Mouse (Mus musculus): ENCODE measurements at regions not wholly inside any gene's neighbourhood (a gene's known extent, or its start where the extent isn't known, plus 50 kb on each side); places are given as distances from the start of the nearest gene placed in this dataset.
"Not testable (repeated sequence)": the region's sequence is repeated elsewhere in the genome, so short reads cannot be mapped to it uniquely, and the experiment has no call there.

DNA sequence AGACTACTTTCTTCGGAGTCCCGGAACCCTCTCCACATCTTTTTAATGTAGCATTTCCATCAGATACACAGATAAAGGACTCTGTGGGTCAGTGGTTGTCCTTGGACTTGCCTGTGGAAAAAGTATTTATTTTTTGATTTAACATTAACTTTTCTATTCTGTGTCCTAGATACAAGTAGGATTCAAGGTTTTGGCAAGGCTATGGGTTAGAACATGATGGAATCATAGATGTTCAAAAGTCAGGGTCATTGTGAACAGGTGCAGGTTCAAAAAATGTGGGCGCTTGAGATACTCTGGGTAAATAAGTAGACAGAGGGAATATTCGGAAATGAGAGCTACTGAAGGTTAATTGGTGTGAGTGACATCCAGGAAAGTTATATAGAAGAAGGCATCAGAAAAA, 347.7 kb downstream of the Cypt12 start:
- DNase-seq (ENCODE audit: low read depth, low spot score), result no peak

DNA sequence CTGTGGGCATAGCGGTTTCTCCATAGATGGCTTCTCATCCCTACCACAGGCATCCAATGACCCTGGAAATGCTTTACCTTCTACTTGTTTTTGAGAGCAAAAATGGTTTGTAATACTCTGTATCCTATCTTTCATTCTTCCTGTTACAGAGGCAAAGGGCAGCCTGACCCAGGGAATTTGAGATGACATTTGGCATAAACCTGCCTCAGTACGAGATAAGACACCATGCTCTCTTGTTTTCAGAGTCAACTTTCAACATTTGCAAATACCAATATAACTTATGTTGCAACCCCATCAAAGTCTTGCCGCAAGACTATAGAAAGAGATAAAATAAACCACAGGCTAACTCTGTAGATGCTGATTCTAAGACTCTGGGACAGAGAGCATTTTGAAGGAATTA, 350.5 kb downstream of the Cypt12 start:
- DNase-seq (ENCODE audit: low read depth, low spot score), result no peak

DNA sequence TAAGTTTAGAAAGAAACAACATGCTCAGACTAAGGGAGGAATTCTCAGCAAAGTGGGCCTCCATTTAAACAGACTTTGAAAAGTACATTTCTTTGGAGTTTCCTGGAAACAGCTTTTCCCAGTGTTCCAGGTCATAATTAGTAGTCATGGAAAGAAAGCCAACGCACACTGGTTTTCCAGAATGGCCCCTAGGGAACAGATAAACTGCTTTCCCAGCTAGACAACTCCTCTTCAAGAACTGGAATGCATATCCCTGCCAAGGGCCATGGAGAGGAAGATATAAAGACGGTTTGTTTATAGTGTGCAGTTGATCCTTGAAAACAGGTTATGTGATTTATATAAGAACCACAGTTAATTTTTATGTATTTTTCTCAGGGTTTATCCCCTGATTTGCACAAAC, 351.3 kb downstream of the Cypt12 start:
- no peak for DNase-seq (ENCODE audit: low read depth, low spot score)

DNA sequence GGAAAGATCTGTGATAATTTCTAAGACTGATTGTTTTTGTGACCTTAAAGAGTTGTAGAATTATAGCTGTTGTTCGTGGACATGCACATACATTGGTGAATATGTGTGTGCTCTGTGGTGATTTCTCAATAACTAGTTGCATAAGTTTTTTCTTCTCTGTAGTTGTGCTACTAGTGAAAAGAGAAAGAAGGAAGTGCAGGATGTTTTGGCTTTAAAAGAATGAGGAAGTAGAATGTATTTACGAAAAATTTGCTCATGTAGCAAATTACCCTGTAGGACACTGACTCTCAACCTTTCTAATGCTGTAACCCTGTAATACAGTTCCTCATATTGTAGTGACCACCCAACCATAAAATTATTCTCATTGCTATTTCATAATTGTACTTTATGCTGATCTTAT, 371.2 kb downstream of the Cypt12 start:
- no peak for DNase-seq (ENCODE audit: low read depth, low spot score)

DNA sequence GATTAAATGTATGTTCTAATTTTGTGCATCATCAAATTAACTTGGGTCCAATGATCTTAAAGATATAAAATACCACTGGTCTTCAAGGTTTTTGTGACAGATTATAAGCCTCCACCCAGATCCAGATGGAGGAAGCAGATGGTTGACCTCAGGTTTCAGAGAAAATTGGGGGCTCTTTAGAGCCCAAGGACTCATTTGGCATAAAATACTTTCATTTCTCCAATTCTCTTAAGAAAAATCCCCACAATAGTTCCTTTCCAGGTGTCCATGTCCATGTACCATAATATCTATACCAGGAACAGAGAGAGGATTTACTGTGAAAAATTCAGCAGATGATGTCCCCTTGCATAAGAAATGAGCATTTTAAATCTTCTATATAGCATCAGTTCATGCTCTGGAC, 385.0 kb downstream of the Cypt12 start:
- DNase-seq (ENCODE audit: low read depth, low spot score), result no peak

DNA sequence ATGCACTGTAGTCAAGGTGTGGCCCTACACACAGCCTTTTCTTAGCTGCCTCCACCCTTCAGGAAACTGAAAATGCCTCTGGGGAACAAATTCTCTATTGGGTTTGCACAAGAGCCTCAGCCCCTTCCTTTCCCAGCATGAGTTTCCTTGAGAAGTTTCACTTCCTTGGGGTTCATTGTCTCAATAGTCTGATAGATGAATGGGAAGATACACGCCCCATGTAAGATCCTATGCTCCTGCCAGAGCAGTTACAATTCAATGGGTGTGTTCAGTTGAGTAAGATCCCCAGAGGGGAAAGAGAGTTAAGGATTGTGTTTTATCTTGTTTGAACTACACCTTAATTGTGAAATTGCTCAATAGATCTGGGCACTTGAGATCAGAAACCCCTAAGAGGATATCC, 391.0 kb downstream of the Cypt12 start:
- peak; percentile 90 for DNase-seq (ENCODE audit: low read depth, low spot score)

DNA sequence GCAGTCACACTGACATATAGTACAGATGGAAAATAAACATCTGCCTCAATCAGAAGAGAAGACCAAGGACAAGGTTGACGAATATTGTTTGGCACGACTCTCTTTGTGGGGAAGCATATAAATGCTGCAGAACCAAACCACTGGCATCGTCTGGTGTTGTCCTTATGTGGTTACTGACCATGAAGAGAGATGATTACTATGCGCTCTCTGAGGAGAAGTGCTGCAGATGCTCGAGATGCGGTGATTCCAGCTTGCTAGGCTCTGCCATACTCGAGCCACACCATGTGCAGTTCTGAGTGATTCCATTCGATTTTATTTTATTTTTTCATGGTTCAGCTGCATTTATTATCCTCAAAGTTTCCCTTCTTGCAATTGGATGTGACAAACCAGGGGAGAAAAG, 393.5 kb downstream of the Cypt12 start:
- DNase-seq (ENCODE audit: low read depth, low spot score), result no peak

DNA sequence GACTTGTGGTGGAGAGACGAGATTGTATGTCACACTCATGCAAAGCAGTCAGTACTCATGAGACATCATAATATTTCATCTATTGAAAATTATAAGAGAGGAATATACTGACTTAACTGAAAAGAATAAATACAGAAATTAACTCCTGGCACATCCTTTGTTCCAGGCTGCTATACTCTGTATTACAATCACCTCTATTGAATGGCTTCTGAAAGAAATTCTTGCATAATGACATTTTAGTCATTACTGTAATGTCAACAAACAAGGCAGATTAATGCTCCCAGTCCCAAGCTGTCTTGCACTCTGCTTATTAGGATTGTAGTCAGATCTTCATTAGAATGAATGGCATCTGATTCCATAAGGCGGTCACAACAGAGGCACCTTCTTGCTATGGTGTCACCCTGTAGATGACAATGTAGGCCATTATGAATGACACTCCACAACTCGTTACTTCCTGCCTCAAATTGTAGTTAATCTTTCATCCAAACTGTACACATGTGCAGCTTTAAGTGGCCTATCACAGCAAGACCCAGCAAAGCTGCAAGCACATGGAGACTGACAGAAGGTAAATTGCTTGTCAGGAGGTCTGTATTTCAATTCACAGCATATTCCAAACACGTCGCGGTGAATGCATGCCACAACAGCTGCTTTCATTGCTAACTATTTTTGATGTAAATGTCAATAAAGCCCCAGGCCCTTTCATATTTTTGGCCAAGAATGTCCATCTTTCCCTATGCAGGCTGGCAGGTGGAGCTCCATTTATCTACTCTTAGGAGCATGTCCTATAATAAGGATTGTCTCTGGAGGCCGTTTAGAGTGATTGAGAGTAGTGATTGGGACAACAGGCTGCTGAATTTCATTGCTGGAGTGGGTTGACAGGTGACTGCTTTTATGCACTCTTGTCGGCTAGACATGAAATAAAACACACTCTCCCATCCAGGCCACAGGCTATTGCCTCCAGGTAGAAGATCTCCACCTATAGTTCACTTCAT, 430.1 kb downstream of the Cypt12 start:
- DNase-seq (ENCODE audit: low read depth, low spot score), result no peak

DNA sequence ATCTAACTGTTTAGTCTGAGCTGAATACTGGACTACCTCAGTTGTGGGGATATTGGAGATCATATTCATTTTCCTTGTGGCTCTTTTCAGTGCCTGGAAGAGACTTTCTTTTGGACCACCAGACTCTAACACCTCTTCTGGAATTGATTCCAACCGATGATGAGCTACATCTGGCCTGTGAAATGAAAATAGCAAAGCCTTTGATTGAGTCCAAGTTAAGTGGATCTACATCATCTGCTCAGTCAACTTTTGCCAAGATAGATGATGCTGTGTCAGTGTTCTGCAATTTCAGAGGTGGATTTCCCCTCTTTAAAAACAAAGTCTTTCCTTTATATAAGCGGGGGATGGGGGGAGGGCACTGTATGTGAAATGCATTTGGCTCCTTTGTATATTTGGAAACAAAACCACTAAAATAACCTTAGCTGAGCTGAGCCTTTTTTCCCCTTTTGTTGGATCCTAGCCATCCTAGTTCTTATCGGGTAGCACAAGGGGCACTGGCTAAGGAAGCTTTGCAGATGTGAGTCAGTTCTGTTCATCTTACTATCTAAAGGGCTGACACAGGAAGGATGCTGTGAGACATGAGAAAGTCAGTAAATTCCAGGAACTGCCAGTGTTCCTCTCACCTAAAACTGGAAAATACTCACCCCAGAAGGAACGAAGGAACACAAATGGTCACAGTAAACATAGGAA, 473.8 kb downstream of the Cypt12 start:
- DNase-seq (ENCODE audit: low read depth, low spot score), result no peak

DNA sequence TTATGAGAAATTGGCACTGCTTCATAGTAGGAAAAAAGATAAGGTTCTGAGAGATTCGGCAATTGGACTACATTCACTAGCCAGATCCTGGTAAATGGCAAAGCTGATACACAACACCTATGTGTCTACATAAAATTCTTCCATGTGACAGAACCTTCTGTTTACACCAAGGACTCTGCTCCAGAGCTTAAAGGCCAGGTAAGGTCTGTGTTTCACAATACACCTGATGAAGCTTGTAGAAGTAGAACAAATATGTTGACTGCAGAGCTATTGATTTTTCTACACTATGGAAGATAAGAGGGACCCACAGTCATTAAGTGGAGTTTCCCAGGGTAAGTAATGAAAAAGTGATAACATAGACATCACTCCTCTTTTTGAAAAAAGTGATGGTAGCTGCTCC, 480.7 kb downstream of the Cypt12 start:
- DNase-seq (ENCODE audit: low read depth, low spot score), result no peak

DNA sequence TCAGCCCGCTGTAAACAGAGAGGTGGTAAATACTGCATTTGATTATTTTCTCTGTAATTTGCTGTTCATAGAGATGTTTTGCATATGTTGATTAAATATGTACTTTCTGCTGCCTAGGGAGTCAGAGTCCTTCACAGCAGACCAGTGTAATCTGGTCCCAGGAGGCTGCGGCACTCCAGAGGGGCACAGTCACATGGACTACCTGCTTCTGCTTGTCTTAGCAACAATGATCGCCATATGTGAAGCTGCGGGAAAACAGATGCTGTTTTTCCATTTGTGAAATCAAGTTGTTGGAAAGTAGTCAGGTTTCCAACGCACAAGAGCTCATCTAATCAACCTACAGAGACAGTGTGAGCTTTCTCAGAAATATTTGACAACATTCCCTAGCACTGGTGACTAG, 490.6 kb downstream of the Cypt12 start:
- no peak for DNase-seq (ENCODE audit: low read depth, low spot score)

DNA sequence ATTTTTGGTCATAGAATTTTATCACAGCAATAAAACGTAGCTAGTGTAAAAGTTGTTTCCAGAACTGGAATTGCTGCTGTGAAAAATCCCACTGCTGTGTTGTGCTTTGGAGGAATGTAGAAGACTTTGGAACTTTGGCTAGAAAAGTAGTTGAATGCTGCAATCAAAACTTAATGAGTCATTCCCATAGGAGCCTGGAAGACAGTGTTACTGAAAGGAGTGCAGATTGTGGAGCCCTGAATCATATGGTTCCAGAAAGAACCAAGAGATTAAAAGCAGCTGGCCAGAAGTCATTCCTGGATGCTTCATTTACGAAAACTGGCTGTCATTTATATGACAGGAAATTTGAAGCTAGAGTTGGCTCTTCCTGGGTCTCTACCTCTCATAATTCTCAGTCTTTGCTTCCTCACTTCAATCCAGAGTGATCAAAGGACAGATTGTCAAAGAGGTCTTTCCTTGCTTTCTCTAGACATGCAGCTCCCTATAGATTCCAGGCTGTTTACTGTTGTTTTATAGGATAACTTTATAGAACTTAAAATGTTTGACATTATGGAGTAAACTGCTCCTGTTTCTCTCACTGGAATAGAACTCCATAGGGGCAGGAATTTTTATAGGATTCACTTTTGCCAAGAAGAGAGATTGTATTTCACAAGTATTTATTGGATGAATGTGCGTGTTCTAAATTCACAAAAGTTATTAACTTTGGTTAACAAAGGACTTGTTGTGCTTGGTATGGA, 504.2 kb downstream of the Cypt12 start:
- DNase-seq (ENCODE audit: low read depth, low spot score), result no peak

DNA sequence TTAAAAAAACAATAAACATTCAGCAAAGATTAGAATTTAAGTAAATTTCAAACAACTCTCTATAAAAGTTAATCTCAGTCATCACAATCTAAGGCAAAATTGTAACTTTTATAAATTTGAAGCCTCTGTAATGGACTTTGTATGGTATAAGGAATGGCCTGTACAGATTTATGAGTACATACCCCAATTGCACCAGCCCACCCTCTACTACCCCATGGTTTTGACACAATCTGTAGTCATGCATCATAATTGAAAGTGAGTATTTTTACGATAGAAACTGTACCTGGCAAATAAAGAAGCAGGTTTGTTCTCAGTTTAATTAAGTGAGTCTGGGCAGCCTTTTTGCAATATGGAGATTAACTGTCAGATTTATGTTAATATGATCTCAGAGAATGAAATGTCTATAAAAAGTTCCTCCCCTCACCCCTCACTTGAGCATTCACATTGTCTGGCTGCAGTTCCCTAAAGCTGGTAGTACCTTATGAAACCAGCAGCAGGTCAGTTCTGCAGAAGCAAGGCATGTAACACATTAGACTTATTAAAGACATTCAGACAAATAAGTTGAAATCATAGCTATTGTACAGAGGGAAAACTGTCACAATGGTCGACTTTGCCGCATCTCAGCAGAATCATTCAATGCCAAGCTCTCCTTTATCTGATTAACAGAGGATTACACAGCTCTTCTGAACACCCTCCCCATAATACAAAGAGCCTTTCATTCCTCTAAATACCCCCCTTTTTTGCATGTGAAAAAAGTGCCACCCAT, 505.2 kb downstream of the Cypt12 start:
- DNase-seq (ENCODE audit: low read depth, low spot score), result no peak

DNA sequence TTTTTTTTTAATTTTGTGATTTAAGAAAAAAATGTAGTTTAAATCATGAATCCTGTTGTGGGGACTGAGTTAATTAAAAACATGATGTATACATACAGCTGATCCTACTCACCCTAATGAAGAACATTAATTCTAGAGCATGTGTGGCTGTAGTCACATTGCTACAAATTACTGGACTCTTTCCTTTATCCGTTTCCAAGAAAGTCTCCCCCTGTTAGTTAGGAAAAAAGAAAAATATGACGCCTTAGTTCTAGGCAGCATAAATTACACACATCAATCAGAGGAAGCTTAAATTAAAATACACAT, 505.7 kb downstream of the Cypt12 start:
- no peak for DNase-seq (ENCODE audit: low read depth, low spot score)

DNA sequence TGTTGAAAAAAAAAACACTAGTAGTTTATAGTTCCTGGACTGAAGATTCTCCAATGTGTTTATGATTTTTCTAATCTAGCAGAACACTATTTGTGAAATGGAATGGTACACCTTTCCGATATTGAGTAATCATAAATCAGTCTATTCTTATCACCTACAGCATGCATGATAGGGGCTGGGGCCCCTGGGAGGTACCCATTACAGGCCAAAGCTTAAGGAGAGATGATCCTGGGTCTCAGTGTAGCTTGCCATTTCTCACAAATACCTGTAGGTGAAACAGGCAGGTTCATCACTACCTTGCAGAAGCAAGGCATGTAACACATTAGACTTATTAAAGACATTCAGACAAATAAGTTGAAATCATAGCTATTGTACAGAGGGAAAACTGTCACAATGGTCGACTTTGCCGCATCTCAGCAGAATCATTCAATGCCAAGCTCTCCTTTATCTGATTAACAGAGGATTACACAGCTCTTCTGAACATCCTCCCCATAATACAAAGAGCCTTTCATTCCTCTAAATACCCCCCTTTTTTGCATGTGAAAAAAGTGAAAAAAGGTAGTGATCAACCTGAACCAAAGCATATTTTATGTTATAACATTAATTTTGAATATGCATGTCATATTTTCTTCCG, 506.5 kb downstream of the Cypt12 start:
- not testable (repeated sequence) for DNase-seq (ENCODE audit: low read depth, low spot score)

DNA sequence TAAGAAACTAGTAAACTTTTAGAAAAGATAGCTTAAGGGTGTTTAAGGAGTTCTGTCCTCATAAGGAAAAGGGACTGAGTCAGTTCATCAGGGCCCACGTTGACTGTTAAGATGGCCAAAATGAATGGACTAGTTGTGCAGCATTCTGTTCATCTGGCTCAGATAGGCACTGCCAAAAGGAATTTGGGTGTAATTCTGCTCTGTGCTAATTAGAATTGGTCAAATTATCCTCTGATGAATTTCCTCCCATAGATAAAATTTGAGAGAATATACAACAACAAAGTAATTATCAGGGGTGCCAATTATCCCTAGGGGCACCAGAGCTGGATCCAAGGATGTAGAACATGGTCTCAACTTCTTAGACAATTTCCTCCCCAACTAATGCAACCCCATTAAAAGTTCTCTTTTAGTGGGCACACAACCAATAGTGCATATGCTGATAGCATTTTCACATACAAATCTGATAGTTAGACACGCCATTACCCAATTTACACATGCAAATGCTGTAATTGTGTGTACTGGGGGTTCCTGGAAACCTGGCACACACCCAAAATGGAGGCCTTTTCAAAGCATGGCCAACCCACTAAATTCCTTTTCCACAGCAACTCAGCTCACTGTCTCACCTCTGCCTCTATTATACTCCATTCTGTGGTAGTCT, 508.0 kb downstream of the Cypt12 start:
- DNase-seq (ENCODE audit: low read depth, low spot score), result peak; percentile 38

DNA sequence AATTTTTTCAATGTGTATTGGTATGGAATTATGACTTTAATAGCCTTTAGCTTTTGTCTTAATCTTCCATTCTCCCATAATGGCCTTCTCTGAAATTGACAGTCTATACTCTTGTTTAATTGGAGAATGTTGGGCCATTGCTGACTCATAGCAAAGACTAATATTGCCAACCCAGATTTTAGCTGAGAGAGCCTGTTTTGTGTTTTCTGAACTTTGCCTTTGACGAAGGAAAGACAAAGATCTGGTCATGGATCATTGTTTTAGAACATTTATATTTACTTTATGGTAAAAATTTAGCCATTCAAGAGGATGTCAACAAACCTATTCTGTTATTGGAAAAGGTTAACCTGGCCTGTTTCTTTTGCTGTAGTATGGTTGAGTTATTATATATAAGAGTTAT, 512.1 kb downstream of the Cypt12 start:
- DNase-seq (ENCODE audit: low read depth, low spot score), result no peak

DNA sequence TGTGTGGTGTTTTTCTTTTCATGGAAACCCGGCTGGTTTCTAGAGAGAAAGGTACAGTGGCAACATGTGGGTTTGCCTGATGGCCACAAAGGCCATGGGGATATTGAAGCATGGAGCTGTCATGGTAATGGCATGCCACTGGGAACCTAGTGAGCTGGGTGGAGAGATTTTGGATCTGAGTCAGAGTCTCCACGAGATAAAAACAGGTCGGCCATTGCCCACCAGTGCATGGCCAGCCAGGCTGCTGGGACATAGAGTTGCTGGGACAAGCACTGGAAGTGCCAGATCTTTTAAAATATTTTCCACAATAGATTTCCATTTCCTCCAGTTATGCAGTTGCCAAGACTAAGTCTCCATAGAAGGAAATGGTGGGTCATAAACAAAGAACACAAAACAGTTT, 523.6 kb downstream of the Cypt12 start:
- DNase-seq (ENCODE audit: low read depth, low spot score), result no peak

DNA sequence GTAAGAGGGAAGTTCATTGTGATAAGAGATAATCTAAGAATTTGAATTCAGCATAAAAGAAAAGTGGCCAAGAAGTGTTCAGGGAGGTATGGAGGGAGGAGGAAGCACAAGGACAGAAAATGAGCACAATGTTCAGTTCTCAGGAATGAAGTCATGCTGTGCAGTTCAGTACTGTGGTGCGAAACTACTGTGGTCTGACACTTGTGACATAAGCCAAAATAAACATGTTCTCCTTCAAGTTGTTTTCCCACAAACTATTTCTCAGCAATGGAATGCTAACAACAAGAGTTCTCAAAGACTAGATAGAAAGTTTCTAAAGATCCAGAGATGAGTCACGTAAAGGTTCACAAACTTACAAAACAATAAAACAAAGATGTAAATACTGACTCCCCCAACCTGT, 531.3 kb downstream of the Cypt12 start:
- no peak for DNase-seq (ENCODE audit: low read depth, low spot score)

DNA sequence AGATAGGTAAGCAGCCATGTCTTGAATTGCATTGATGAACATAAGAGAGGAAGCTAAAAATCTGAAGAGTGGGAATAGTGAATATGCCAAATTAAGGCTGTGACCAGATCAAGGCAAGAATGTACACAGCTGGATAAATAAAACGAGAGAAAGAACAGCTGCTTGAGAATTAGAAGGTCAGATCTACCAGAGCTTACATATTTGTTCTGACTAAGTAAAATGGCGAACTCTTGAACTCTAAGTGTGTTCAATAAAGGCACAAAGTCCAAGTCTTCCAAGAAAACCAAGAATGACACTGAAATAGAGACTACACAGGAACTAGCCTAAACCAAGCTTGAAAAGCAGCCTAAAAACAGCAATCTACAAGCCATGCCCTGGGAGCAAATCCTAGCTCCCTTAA, 533.8 kb downstream of the Cypt12 start:
- no peak for DNase-seq (ENCODE audit: low read depth, low spot score)

DNA sequence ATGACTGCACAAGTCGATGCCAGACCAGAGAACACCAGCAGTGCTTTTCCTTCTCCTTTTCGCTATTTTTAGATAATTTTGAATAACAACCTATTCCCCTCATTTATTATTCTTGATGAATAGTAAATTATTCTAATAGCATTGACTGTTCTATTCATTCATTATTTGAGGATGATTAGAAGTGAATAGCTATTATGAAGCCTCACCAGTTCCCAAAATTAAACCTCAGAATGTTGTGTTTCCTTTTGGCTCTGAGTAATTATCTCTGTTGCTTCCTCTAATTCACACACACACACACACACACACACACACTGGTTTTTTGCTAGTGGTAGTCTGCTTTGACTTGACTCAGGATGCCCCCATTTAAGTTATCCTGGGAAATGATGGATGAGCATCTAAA, 540.7 kb downstream of the Cypt12 start:
- no peak for DNase-seq (ENCODE audit: low read depth, low spot score)

All from ES-CJ7 (cell line).